Mouse (Mus musculus) testis, adult 2 months (tissue): Measurements from ENCODE around the gene Tmem44.

Source experiments
- CTCF ChIP-seq: fragments of 200-500 bp; IDR thresholded peaks from 2 replicates; pipeline ENCODE4 v1.5.1; 2012; ENCODE audit warnings: low read depth, mild to moderate bottlenecking, inconsistent platforms, low read length, moderate library complexity; ENCODE audit not compliant: control insufficient read depth, insufficient read depth, insufficient replicate concordance
- POLR2A ChIP-seq: fragments of 200-500 bp; IDR thresholded peaks from 2 replicates; pipeline ENCODE4 v1.6.1; 2012; ENCODE audit warnings: low read depth, mild to moderate bottlenecking, inconsistent platforms, low read length, moderate library complexity; ENCODE audit not compliant: control insufficient read depth

- TF ChIP-seq CTCF = no peak
- no peak for TF ChIP-seq POLR2A
Observed at GRCm38 (mm10) chr16:30532929-30533328, 17.7 kb downstream of the Tmem44 start.
